Mouse (Mus musculus) midbrain, embryonic 15.5 days (tissue): ENCODE measurements around the gene Get4. TPM values are rescaled to one million over a fixed set of nuclear protein-coding genes. Genes with fewer than 3 reads are reported as not detected.

ENCODE experiments used
- ATAC-seq: fragments of 200-750 bp; cut with Nextera tagmentation; replicated peaks from 2 replicates; pipeline ENCODE4 v1.8.0; 2017; ENCODE audit warnings: moderate TSS enrichment
- H3K27ac ChIP-seq: fragments of 300-500 bp; sonication (generic); 2 replicates; pipeline ENCODE4 v1.5.1; 2015; ENCODE audit warnings: mild to moderate bottlenecking, inconsistent platforms
- H3K27me3 ChIP-seq: fragments of 300-500 bp; sonication (generic); replicated peaks from 2 replicates; pipeline ENCODE4 v1.6.1; 2015; ENCODE audit warnings: inconsistent platforms
- H3K36me3 ChIP-seq: fragments of 300-500 bp; sonication (generic); replicated peaks from 2 replicates; pipeline ENCODE4 v1.6.1; 2015; ENCODE audit warnings: inconsistent platforms
- H3K4me1 ChIP-seq: fragments of 300-500 bp; sonication (generic); 2 replicates; pipeline ENCODE4 v1.6.1; 2015; ENCODE audit warnings: inconsistent platforms
- H3K4me2 ChIP-seq: fragments of 300-500 bp; sonication (generic); 2 replicates; pipeline ENCODE4 v1.6.1; 2015; ENCODE audit warnings: inconsistent platforms, mild to moderate bottlenecking, moderate library complexity
- H3K4me3 ChIP-seq: fragments of 300-500 bp; sonication (generic); 2 replicates; pipeline ENCODE4 v1.5.1; 2015; ENCODE audit warnings: mild to moderate bottlenecking, inconsistent platforms
- H3K9ac ChIP-seq: fragments of 300-500 bp; sonication (generic); 2 replicates; pipeline ENCODE4 v1.6.1; 2015; ENCODE audit warnings: mild to moderate bottlenecking, inconsistent platforms
- H3K9me3 ChIP-seq: fragments of 300-500 bp; sonication (generic); 2 replicates; pipeline ENCODE4 v1.6.1; 2016; ENCODE audit warnings: inconsistent platforms
- WGBS: fragments of 180-500 bp; shearing (Covaris S2); methylation state at CpG from one replicate; pipeline ENCODE4 v1.1.7; 2015; ENCODE audit warnings: mixed read lengths; 5-methylcytosine and 5-hydroxymethylcytosine counted together
- polyA plus RNA-seq: library from polyadenylated mRNA; unstranded; fragments of >200 nt; fragmentation: Nextera tagmentation; extraction: Ambion mirVana; gene quantifications from 2 replicates; pipeline ENCODE4 v1.2.1, GENCODE M21; 2015

Get4 gene
- polyA plus RNA-seq, 1 experiment from 2014 or later = 119 TPM

- no peak overlapping the region for H3K27ac ChIP-seq
- 76% methylated on average over 3 of the region's 3 CpGs for WGBS
- no peak overlapping the region for H3K4me3 ChIP-seq
- H3K9ac ChIP-seq = no peak overlapping the region
- H3K27me3 ChIP-seq = no peaks in the 10 kb centered on the region
- no peaks in the 10 kb centered on the region for H3K9me3 ChIP-seq
- H3K4me1 ChIP-seq = peaks cover 13% of the 10 kb centered on the region
- no peak for ATAC-seq
- peaks cover 47% of the 10 kb centered on the region for H3K36me3 ChIP-seq
- no peak overlapping the region for H3K4me2 ChIP-seq
Observed at GRCm38 (mm10) chr5:139248846-139249245, 3.3 kb upstream of the Get4 start.

GRCm38 (mm10) chr5:139251279-139251678 lies 845 bp upstream of the Get4 start:
- 88% methylated on average over 7 of the region's 7 CpGs for WGBS
- peak overlapping the region; percentile 87; the same call in 1 of the 2 replicates for H3K4me3 ChIP-seq
- peak overlapping the region; percentile 80; the same call in 1 of the 2 replicates for H3K27ac ChIP-seq
- peaks cover 31% of the 10 kb centered on the region for H3K36me3 ChIP-seq
- ATAC-seq = no peak
- H3K4me2 ChIP-seq = peak overlapping the region; percentile 84
- no peaks in the 10 kb centered on the region for H3K9me3 ChIP-seq
- no peaks in the 10 kb centered on the region for H3K27me3 ChIP-seq
- no peak overlapping the region; the same call in 1 of the 2 replicates for H3K9ac ChIP-seq
- peaks cover 26% of the 10 kb centered on the region for H3K4me1 ChIP-seq

GRCm38 (mm10) chr5:139251736-139252080 lies 416 bp upstream of the Get4 start:
- peak overlapping the region; percentile 59 for H3K9ac ChIP-seq
- peak; percentile 62 for ATAC-seq
- under 1% methylated on average over 8 of the region's 8 CpGs for WGBS
- peak overlapping the region; percentile 84 for H3K4me2 ChIP-seq
- H3K9me3 ChIP-seq = no peaks in the 10 kb centered on the region
- H3K4me1 ChIP-seq = peaks cover 26% of the 10 kb centered on the region
- H3K36me3 ChIP-seq = peaks cover 26% of the 10 kb centered on the region
- H3K27ac ChIP-seq = peak overlapping the region; percentile 80
- no peaks in the 10 kb centered on the region for H3K27me3 ChIP-seq
- peak overlapping the region; percentile 87 for H3K4me3 ChIP-seq

GRCm38 (mm10) chr5:139252910-139253245 lies 754 bp downstream of the Get4 start:
- ATAC-seq = peak; percentile 5
- H3K9ac ChIP-seq = peak overlapping the region; percentile 88
- peaks cover 15% of the 10 kb centered on the region; the same call in 1 of the 2 replicates for H3K36me3 ChIP-seq
- H3K27ac ChIP-seq = peak overlapping the region; percentile 94
- WGBS = 2% methylated on average over 7 of the region's 7 CpGs
- H3K9me3 ChIP-seq = no peaks in the 10 kb centered on the region
- peaks cover 26% of the 10 kb centered on the region for H3K4me1 ChIP-seq
- peak overlapping the region; percentile 87 for H3K4me3 ChIP-seq
- peak overlapping the region; percentile 84 for H3K4me2 ChIP-seq
- H3K27me3 ChIP-seq = no peaks in the 10 kb centered on the region

GRCm38 (mm10) chr5:139253301-139253741 lies 1.2 kb downstream of the Get4 start:
- Histone ChIP-seq H3K9ac (peak overlapping the region; percentile 88), H3K36me3 (peaks cover 10% of the 10 kb centered on the region; the same call in 1 of the 2 replicates), H3K4me1 (peaks cover 26% of the 10 kb centered on the region), H3K27me3 (no peaks in the 10 kb centered on the region), H3K27ac (peak overlapping the region; percentile 94), H3K4me3 (peak overlapping the region; percentile 87), H3K4me2 (peak overlapping the region; percentile 84), H3K9me3 (no peaks in the 10 kb centered on the region)
- no peak for ATAC-seq
- WGBS = 14% methylated on average over 6 of the region's 6 CpGs

GRCm38 (mm10) chr5:139254938-139255337 lies 2.8 kb downstream of the Get4 start:
- H3K27ac ChIP-seq = no peak overlapping the region
- no peaks in the 10 kb centered on the region for H3K27me3 ChIP-seq
- no peak overlapping the region for H3K9ac ChIP-seq
- no peak overlapping the region for H3K4me2 ChIP-seq
- peaks cover 3% of the 10 kb centered on the region; the same call in 1 of the 2 replicates for H3K36me3 ChIP-seq
- 85% methylated on average over 6 of the region's 6 CpGs for WGBS
- no peak overlapping the region for H3K4me3 ChIP-seq
- peaks cover 26% of the 10 kb centered on the region for H3K4me1 ChIP-seq
- ATAC-seq = no peak
- H3K9me3 ChIP-seq = no peaks in the 10 kb centered on the region

- 90% methylated on average over 6 of the region's 6 CpGs for WGBS
- no peak overlapping the region for H3K9ac ChIP-seq
- ATAC-seq = no peak
Observed at GRCm38 (mm10) chr5:139255777-139256176, 3.7 kb downstream of the Get4 start.

GRCm38 (mm10) chr5:139256211-139256765 lies 4.2 kb downstream of the Get4 start:
- Histone ChIP-seq H3K9me3 (no peaks in the 10 kb centered on the region), H3K27me3 (no peaks in the 10 kb centered on the region), H3K27ac (no peak overlapping the region), H3K9ac (no peak overlapping the region), H3K4me3 (no peak overlapping the region), H3K4me2 (no peak overlapping the region), H3K4me1 (peaks cover 26% of the 10 kb centered on the region), H3K36me3 (peaks cover 2% of the 10 kb centered on the region; the same call in 1 of the 2 replicates)
- ATAC-seq = no peak
- WGBS = 91% methylated on average over 3 of the region's 3 CpGs

More at GRCm38 (mm10) chr5:139255777-139256176, 3.7 kb downstream of the Get4 start:
- H3K4me3 ChIP-seq = no peak overlapping the region
- no peak overlapping the region for H3K27ac ChIP-seq
- peaks cover 26% of the 10 kb centered on the region for H3K4me1 ChIP-seq
- no peaks in the 10 kb centered on the region for H3K36me3 ChIP-seq
- H3K9me3 ChIP-seq = no peaks in the 10 kb centered on the region
- H3K27me3 ChIP-seq = no peaks in the 10 kb centered on the region
- H3K4me2 ChIP-seq = no peak overlapping the region

GRCm38 (mm10) chr5:139257265-139257664 lies 5.1 kb downstream of the Get4 start:
- Histone ChIP-seq H3K36me3 (peaks cover 6% of the 10 kb centered on the region; the same call in 1 of the 2 replicates), H3K9me3 (no peaks in the 10 kb centered on the region), H3K4me1 (peaks cover 23% of the 10 kb centered on the region), H3K27ac (no peak overlapping the region), H3K4me2 (no peak overlapping the region), H3K4me3 (no peak overlapping the region), H3K9ac (no peak overlapping the region), H3K27me3 (no peaks in the 10 kb centered on the region)
- 100% methylated on average over 1 of the region's 1 CpGs for WGBS
- no peak for ATAC-seq

- Histone ChIP-seq H3K4me1 (peaks cover 23% of the 10 kb centered on the region), H3K9me3 (no peaks in the 10 kb centered on the region), H3K27me3 (no peaks in the 10 kb centered on the region), H3K27ac (no peak overlapping the region), H3K4me2 (no peak overlapping the region), H3K4me3 (no peak overlapping the region), H3K9ac (no peak overlapping the region), H3K36me3 (peaks cover 12% of the 10 kb centered on the region; the same call in 1 of the 2 replicates)
- 70% methylated on average over 4 of the region's 4 CpGs for WGBS
- ATAC-seq = no peak
Observed at GRCm38 (mm10) chr5:139257818-139258217, 5.7 kb downstream of the Get4 start.

GRCm38 (mm10) chr5:139258371-139259035 lies 6.4 kb downstream of the Get4 start:
- peaks cover 19% of the 10 kb centered on the region; the same call in 1 of the 2 replicates for H3K36me3 ChIP-seq
- 94% methylated on average over 8 of the region's 8 CpGs for WGBS

GRCm38 (mm10) chr5:139259853-139260252 lies 7.7 kb downstream of the Get4 start:
- H3K36me3 ChIP-seq = peaks cover 32% of the 10 kb centered on the region; the same call in 1 of the 2 replicates
- WGBS = 88% methylated on average over 5 of the region's 5 CpGs
- no peak overlapping the region for H3K4me3 ChIP-seq
- H3K27me3 ChIP-seq = no peaks in the 10 kb centered on the region
- no peak overlapping the region for H3K27ac ChIP-seq
- peaks cover 3% of the 10 kb centered on the region; the same call in 1 of the 2 replicates for H3K4me1 ChIP-seq
- H3K4me2 ChIP-seq = no peak overlapping the region
- no peak overlapping the region for H3K9ac ChIP-seq
- ATAC-seq = no peak
- H3K9me3 ChIP-seq = no peaks in the 10 kb centered on the region

More at GRCm38 (mm10) chr5:139258371-139259035, 6.4 kb downstream of the Get4 start:
- Histone ChIP-seq H3K27me3 (no peaks in the 10 kb centered on the region), H3K4me1 (peaks cover 17% of the 10 kb centered on the region), H3K4me3 (no peak overlapping the region), H3K4me2 (no peak overlapping the region), H3K9ac (no peak overlapping the region), H3K9me3 (no peaks in the 10 kb centered on the region), H3K27ac (no peak overlapping the region)
- ATAC-seq = no peak
